Mouse (Mus musculus): Measurements from ENCODE around the gene Cacna1f. TPM values are rescaled to one million over a fixed set of nuclear protein-coding genes. Genes with fewer than 3 reads are reported as not detected.
A peak's percentile ranks its signal among the peaks of the same experiment; 100 is the strongest.

Cacna1f gene
- total and polyA plus RNA-seq, 2 experiments, result under 0.01 to 0.04 TPM

DNA sequence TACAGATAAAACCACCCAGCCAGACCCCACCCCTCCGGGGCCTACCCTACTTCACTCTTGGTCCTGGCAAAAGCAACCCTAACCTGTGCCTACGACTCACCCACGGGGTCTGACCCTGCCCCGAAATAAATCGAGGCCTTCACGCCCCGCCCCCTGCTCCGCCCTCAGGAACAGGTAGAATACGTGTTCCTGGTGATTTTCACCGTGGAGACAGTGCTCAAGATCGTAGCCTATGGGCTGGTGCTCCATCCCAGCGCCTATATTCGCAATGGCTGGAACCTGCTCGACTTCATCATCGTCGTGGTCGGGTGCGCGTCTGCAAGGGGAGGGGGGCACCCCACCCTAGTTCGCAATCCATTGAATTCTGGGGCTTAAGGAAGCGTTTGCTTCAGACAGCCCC, 3.2 kb downstream of the Cacna1f start:
- Histone ChIP-seq H3K79me2 (ENCODE audit: control insufficient read depth, insufficient read depth, low read length) (no peaks in the 10 kb centered on the region), H3K27ac (replicated peaks; ENCODE audit: insufficient read depth, low read depth, low read length) (no peak overlapping the region), H3K9ac (ENCODE audit: low read depth, low read length) (no peak overlapping the region), H3K36me3 (ENCODE audit: control insufficient read depth, insufficient read depth, low read length) (no peaks in the 10 kb centered on the region), H3K4me1 (ENCODE audit: control insufficient read depth, insufficient read depth, low read length) (no peaks in the 10 kb centered on the region), H3K4me3 (ENCODE audit: insufficient read depth, low read depth, low read length) (no peak overlapping the region), H3K27me3 (ENCODE audit: control insufficient read depth, insufficient read depth, low read length) (peaks cover 2% of the 10 kb centered on the region; the same call in 1 of the 2 replicates)
- WGBS, result 6% methylated on average over 21 of the region's 21 CpGs
- TF ChIP-seq CTCF (IDR thresholded peaks at IDR 0.05; ENCODE audit: low read depth, low read length) (no peak), POLR2A (IDR thresholded peaks at IDR 0.05; ENCODE audit: extremely low read depth, insufficient read depth, low read length) (no peak)
- DNase-seq (ENCODE audit: extremely low read depth, low read depth, low spot score), result no peak

DNA sequence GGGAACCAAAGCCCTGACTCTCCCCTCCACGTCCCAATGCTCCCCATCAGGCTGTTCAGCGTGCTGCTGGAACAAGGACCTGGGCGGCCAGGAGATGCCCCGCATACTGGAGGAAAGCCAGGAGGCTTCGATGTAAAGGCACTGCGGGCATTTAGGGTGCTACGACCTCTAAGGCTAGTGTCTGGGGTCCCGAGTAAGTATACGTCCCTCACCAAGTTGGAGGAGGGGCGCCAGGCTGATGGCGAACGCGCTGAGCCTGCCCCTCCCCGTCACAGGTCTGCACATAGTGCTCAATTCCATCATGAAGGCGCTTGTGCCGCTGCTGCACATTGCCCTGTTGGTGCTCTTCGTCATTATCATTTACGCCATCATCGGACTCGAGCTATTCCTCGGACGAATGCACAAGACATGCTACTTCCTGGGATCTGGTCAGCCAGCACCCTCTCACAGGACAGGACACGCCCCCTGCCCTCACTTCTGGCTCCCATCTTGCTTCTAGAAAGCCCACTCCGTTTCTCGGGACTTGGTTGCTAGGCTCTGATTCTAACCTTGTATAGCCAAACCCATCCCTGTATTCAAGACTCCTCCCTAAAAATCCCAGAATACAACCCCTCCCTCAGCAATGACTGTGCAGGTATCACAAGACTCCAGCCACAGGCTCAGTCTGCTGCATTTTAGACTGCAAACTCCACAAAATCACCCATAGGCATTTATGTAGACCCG, 3.8 kb downstream of the Cacna1f start:
- no peaks in the 10 kb centered on the region for H3K79me2 ChIP-seq (ENCODE audit: control insufficient read depth, insufficient read depth, low read length)
- H3K27me3 ChIP-seq (ENCODE audit: control insufficient read depth, insufficient read depth, low read length), result peaks cover 2% of the 10 kb centered on the region; the same call in 1 of the 2 replicates
- no peak for DNase-seq (ENCODE audit: extremely low read depth, low read depth, low spot score)
- peak overlapping the region; percentile 17; the same call in 1 of the 2 replicates for H3K4me3 ChIP-seq (ENCODE audit: insufficient read depth, low read depth, low read length)
- no peak for TF ChIP-seq POLR2A (IDR thresholded peaks at IDR 0.05; ENCODE audit: extremely low read depth, insufficient read depth, low read length)
- TF ChIP-seq CTCF (IDR thresholded peaks at IDR 0.05; ENCODE audit: low read depth, low read length), result no peak
- no peaks in the 10 kb centered on the region for H3K4me1 ChIP-seq (ENCODE audit: control insufficient read depth, insufficient read depth, low read length)
- H3K27ac ChIP-seq (replicated peaks; ENCODE audit: insufficient read depth, low read depth, low read length), result no peak overlapping the region
- H3K36me3 ChIP-seq (ENCODE audit: control insufficient read depth, insufficient read depth, low read length), result no peaks in the 10 kb centered on the region
- WGBS, result 5% methylated on average over 23 of the region's 26 CpGs
- H3K9ac ChIP-seq (ENCODE audit: low read depth, low read length), result no peak overlapping the region

DNA sequence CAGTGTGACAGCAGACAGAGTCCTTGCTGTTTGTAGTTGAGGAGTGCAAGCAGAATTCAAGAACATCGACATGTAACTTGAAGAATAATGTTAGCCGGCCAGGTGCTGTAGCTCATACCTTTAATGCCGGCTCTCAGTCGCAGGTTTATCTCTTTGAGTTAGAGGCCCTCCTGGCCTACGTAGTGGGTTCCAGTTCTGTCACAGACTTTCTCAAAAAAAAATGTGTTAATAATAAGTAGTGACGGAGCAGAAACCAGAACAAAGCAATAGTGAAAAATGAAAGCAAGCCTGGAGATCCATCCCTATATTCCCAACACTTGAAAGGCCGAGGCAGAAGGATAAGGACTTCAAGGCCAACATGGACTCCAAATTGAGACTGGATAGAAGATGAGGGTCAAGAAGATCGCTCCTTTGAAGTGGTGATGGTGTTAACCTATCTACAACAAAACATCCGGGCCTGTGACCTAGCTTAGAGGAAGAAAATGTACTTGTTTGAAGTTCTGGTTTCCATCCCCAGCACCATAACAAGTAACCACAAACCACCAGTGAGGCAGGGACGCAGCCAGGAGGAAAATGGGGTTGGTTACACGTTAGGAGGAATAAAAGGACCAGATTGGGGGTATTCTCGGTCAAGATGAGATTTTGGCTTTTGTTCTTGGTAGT, 11.1 kb downstream of the Cacna1f start:
- Histone ChIP-seq H3K9ac (ENCODE audit: low read depth, low read length) (no peak overlapping the region), H3K4me1 (ENCODE audit: control insufficient read depth, insufficient read depth, low read length) (no peaks in the 10 kb centered on the region), H3K36me3 (ENCODE audit: control insufficient read depth, insufficient read depth, low read length) (no peaks in the 10 kb centered on the region), H3K79me2 (ENCODE audit: control insufficient read depth, insufficient read depth, low read length) (no peaks in the 10 kb centered on the region), H3K27me3 (ENCODE audit: control insufficient read depth, insufficient read depth, low read length) (no peaks in the 10 kb centered on the region), H3K27ac (replicated peaks; ENCODE audit: insufficient read depth, low read depth, low read length) (no peak overlapping the region), H3K4me3 (ENCODE audit: insufficient read depth, low read depth, low read length) (no peak overlapping the region)
- DNase-seq (ENCODE audit: extremely low read depth, low read depth, low spot score), result no peak
- 80% methylated on average over 12 of the region's 12 CpGs for WGBS
- TF ChIP-seq CTCF (IDR thresholded peaks at IDR 0.05; ENCODE audit: low read depth, low read length) (no peak), POLR2A (IDR thresholded peaks at IDR 0.05; ENCODE audit: extremely low read depth, insufficient read depth, low read length) (no peak)

DNA sequence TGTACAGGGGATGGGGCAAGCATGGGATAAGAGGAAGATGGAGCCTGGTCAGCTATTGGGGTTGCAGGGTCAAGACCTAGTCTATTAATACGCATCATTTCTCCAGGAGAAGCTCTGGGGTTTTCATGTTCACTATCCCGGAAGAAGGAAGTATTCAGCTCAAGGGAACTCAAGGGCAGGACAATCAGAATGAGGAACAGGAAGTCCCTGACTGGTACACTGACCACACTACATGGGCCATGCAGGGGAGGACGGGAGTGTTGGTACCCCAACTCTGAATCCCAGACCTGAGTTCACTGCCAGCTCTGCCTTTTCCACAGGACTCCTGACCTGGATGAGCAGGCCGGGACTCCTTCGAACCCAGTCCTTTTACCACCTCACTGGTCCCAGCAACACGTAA, 25.7 kb downstream of the Cacna1f start:
- H3K4me1 ChIP-seq (ENCODE audit: control insufficient read depth, insufficient read depth, low read length), result no peaks in the 10 kb centered on the region
- 90% methylated on average over 6 of the region's 6 CpGs for WGBS
- H3K4me3 ChIP-seq (ENCODE audit: insufficient read depth, low read depth, low read length), result no peak overlapping the region
- no peaks in the 10 kb centered on the region; the same call in 1 of the 2 replicates for H3K27me3 ChIP-seq (ENCODE audit: control insufficient read depth, insufficient read depth, low read length)
- H3K9ac ChIP-seq (ENCODE audit: low read depth, low read length), result no peak overlapping the region
- DNase-seq (ENCODE audit: extremely low read depth, low read depth, low spot score), result no peak
- H3K79me2 ChIP-seq (ENCODE audit: control insufficient read depth, insufficient read depth, low read length), result no peaks in the 10 kb centered on the region
- no peaks in the 10 kb centered on the region for H3K36me3 ChIP-seq (ENCODE audit: control insufficient read depth, insufficient read depth, low read length)
- no peak overlapping the region for H3K27ac ChIP-seq (replicated peaks; ENCODE audit: insufficient read depth, low read depth, low read length)
- no peak for TF ChIP-seq POLR2A (IDR thresholded peaks at IDR 0.05; ENCODE audit: extremely low read depth, insufficient read depth, low read length)
- TF ChIP-seq CTCF (IDR thresholded peaks at IDR 0.05; ENCODE audit: low read depth, low read length), result no peak

DNA sequence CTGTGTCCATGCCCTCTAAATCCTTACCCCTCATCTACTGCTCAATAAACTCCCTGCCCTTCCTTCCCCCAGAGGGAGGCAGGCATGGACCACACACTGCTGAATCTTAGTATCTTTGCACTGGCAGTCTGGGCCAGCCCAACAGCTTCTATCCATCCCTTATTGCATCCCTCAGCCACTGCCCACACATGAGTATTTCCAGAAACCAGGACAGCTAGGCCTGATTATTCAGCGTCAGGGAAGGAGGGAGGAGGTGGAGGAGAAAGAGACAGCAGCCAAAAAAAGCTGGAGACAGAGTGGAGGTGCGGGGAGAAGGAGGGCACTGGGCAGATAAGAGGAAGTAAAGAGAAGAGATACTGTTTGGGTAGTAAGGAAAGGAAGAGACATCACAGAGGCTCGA, 28.2 kb downstream of the Cacna1f start:
- no peak overlapping the region for H3K4me3 ChIP-seq (ENCODE audit: insufficient read depth, low read depth, low read length)
- no peak for TF ChIP-seq CTCF (IDR thresholded peaks at IDR 0.05; ENCODE audit: low read depth, low read length)
- no peak for TF ChIP-seq POLR2A (IDR thresholded peaks at IDR 0.05; ENCODE audit: extremely low read depth, insufficient read depth, low read length)

More for the DNA sequence above, 28.2 kb downstream of the Cacna1f start:
- no peak for DNase-seq (ENCODE audit: extremely low read depth, low read depth, low spot score)
- Histone ChIP-seq H3K4me1 (ENCODE audit: control insufficient read depth, insufficient read depth, low read length) (no peaks in the 10 kb centered on the region), H3K27ac (replicated peaks; ENCODE audit: insufficient read depth, low read depth, low read length) (no peak overlapping the region), H3K27me3 (ENCODE audit: control insufficient read depth, insufficient read depth, low read length) (no peaks in the 10 kb centered on the region; the same call in 1 of the 2 replicates), H3K9ac (ENCODE audit: low read depth, low read length) (no peak overlapping the region), H3K79me2 (ENCODE audit: control insufficient read depth, insufficient read depth, low read length) (no peaks in the 10 kb centered on the region), H3K36me3 (ENCODE audit: control insufficient read depth, insufficient read depth, low read length) (no peaks in the 10 kb centered on the region)
- 57% methylated on average over 3 of the region's 3 CpGs for WGBS
